ENCODE assay signal across 8 mouse cellular contexts in the genomic region with DNA sequence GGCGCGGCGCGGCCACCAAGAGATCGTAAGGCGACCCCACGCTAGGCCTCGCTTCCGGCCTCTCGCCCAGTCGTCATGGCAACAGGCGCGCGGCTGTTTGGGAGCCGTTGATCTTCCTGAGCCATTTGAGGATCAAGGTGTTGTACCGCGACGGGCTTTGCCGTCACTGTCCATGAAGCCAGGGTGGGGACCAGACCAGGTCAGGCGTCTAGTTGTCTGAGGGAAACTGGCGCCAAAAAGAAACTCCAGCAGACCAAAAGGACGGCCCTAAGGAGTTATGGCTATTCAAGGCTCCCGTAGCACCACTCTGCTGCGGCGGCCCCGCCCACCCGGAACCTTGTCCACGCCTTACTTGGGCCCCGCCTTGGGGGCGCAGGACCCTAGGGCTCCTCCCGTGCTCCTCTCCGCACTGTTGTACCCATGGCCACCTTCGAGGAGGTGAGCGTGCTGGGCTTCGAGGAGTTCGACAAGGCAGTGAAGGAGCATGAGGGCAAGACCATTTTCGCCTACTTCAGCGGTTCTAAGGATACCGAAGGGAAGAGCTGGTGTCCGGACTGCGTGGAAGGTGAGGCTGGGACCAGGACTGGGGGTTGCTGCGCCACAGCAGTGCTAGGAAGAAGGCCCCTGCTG. TPM values are rescaled to one million over a fixed set of nuclear protein-coding genes. Genes with fewer than 3 reads are reported as not detected.
DNase-seq lines count a peak whose midpoint lies in the region; ATAC-seq and TF ChIP-seq lines count a peak whose summit lies in the region.

A gene (minus strand): TSS at position 256 of the 630 bp plus-strand sequence.
A gene (plus strand): TSS at position 344 of the 630 bp plus-strand sequence.

- H3K9me3 ChIP-seq in hindbrain, embryonic 10.5 days, result no peaks in the 10 kb centered on the region
- H3K9me3 ChIP-seq in lung, embryonic 16.5 days (ENCODE audit: control insufficient read depth, low read length), result no peaks in the 10 kb centered on the region

- peak; percentile 65; the same call in 1 of the 2 replicates for TF ChIP-seq POLR2A in thymus, adult 2 months (IDR thresholded peaks at IDR 0.05; ENCODE audit: control insufficient read depth, extremely low read depth, insufficient read depth, low read length, poor library complexity)

- peak within 1 kb of the TSS; percentile 63 for H3K4me2 ChIP-seq in lung, embryonic 16.5 days (ENCODE audit: low read depth, low read length)

- H3K4me3 ChIP-seq in hindbrain, embryonic 10.5 days, result peak within 1 kb of the TSS; percentile 95
- peak within 1 kb of the TSS; percentile 94 for H3K4me3 ChIP-seq in lung, embryonic 16.5 days (ENCODE audit: low read length)
- H3K4me3 ChIP-seq in thymus, adult 2 months (ENCODE audit: control insufficient read depth, insufficient read depth, low read length), result peak within 1 kb of the TSS; percentile 95

- peak; percentile 63 for ATAC-seq in frontal cortex, adult (ENCODE audit: low TSS enrichment)
- ATAC-seq in lung, embryonic 16.5 days (ENCODE audit: low read depth), result peak; percentile 98

- TF ChIP-seq CTCF in thymus, adult 2 months (IDR thresholded peaks at IDR 0.05; ENCODE audit: borderline replicate concordance, control insufficient read depth, extremely low read depth, insufficient read depth, low read length, poor library complexity), result no peak

- H3K36me3 ChIP-seq in hindbrain, embryonic 10.5 days, result peaks cover 44% of the 10 kb centered on the region
- H3K36me3 ChIP-seq in lung, embryonic 16.5 days (ENCODE audit: control insufficient read depth, insufficient read depth, low read length), result peaks cover 12% of the 10 kb centered on the region
- H3K36me3 ChIP-seq in thymus, adult 2 months (ENCODE audit: control insufficient read depth, insufficient read depth, low read length), result peaks cover 4% of the 10 kb centered on the region; the same call in 1 of the 2 replicates

- H3K9ac ChIP-seq in lung, embryonic 16.5 days (ENCODE audit: low read length), result peak within 1 kb of the TSS; percentile 88

- peak within 1 kb of the TSS; percentile 92 for H3K27ac ChIP-seq in hindbrain, embryonic 10.5 days
- peak within 1 kb of the TSS; percentile 78 for H3K27ac ChIP-seq in lung, embryonic 16.5 days (ENCODE audit: low read length)
- H3K27ac ChIP-seq in thymus, adult 2 months (ENCODE audit: control insufficient read depth, insufficient read depth, low read length), result no peak within 1 kb of the TSS

- DNase-seq in Muller cell, postnatal 12 days (ENCODE audit: inconsistent ontology term), result peak; percentile 93
- peak; percentile 84 for DNase-seq in cerebellum, adult 9-10 months
- DNase-seq in hindbrain, embryonic 10.5 days (ENCODE audit: low spot score), result peak; percentile 89
- peak; percentile 60 for DNase-seq in layer of hippocampus, adult 9-10 months (ENCODE audit: low spot score)
- DNase-seq in ovary, adult 18-20 months (ENCODE audit: low spot score), result peak; percentile 77
- peak; percentile 90 for DNase-seq in thymus, adult 2 months

- no peaks in the 10 kb centered on the region for H3K27me3 ChIP-seq in hindbrain, embryonic 10.5 days (ENCODE audit: insufficient read depth, poor library complexity, severe bottlenecking)
- no peaks in the 10 kb centered on the region for H3K27me3 ChIP-seq in lung, embryonic 16.5 days (ENCODE audit: control insufficient read depth, insufficient read depth, low read depth, low read length)
- no peaks in the 10 kb centered on the region for H3K27me3 ChIP-seq in thymus, adult 2 months (ENCODE audit: control insufficient read depth, insufficient read depth, low read length)

- under 1% methylated on average over 42 of the region's 42 CpGs for WGBS in hindbrain, embryonic 10.5 days
- WGBS in lung, embryonic 16.5 days, result 0% methylated on average over 42 of the region's 42 CpGs
- under 1% methylated on average over 42 of the region's 42 CpGs for WGBS in thymus, adult 2 months

- H3K4me1 ChIP-seq in hindbrain, embryonic 10.5 days (replicated peaks), result peaks cover 35% of the 10 kb centered on the region
- peaks cover 15% of the 10 kb centered on the region for H3K4me1 ChIP-seq in lung, embryonic 16.5 days (replicated peaks; ENCODE audit: control insufficient read depth, insufficient read depth, low read length)
- H3K4me1 ChIP-seq in thymus, adult 2 months (replicated peaks; ENCODE audit: control insufficient read depth, insufficient read depth, low read length), result peaks cover 16% of the 10 kb centered on the region

RNA-seq across cellular contexts. Expression of the first gene that starts in this region (rescaled TPM):
- polyA plus RNA-seq in hindbrain, embryonic 10.5 days (2016; fragmentation: Nextera tagmentation; extraction: Ambion mirVana), result 15.5 and 18.9 TPM in 2 replicates
- 16.1 and 17.0 TPM in 2 replicates for polyA plus RNA-seq in lung, embryonic 16.5 days (2015; fragmentation: Nextera tagmentation; extraction: Ambion mirVana)
- 12.0 and 12.6 TPM in 2 replicates for polyA plus RNA-seq in thymus, adult 2 months (2012; rRNA removed)

RNA-seq across cellular contexts. Expression of the second gene that starts in this region (rescaled TPM):
- 177 and 182 TPM in 2 replicates for polyA plus RNA-seq in hindbrain, embryonic 10.5 days (2016; fragmentation: Nextera tagmentation; extraction: Ambion mirVana)
- polyA plus RNA-seq in lung, embryonic 16.5 days (2015; fragmentation: Nextera tagmentation; extraction: Ambion mirVana), result 178 TPM in 2 replicates
- polyA plus RNA-seq in thymus, adult 2 months (2012; rRNA removed), result 36.3 and 44.9 TPM in 2 replicates
